Mouse (Mus musculus) T-cell, adult 2 months (primary cell): ENCODE results near the gene Pramef12.
"Not testable (repeated sequence)": the region's sequence is repeated elsewhere in the genome, so short reads cannot be mapped to it uniquely, and the experiment has no call there.

Experiments
- DNase-seq: peaks from one replicate; pipeline ENCODE4 v3.0.0; 2022; ENCODE audit warnings: low spot score

The Pramef12 gene

GRCm38 (mm10) chr4:144408290-144408689 lies at the start of gene Pramef12:
Gene Pramef12 (minus strand): TSS chr4:144408464.
- no peak for DNase-seq

GRCm38 (mm10) chr4:144453217-144453616 lies 45.0 kb upstream of the Pramef12 start, which contains the start of gene Gm9944:
Gene Gm9944 (minus strand): TSS chr4:144453317.
- no peak for DNase-seq

- DNase-seq: no peak
These were observed 40.3 kb upstream of the Pramef12 start for GRCm38 (mm10) chr4:144448546-144448945.

GRCm38 (mm10) chr4:144441582-144441981 lies 33.3 kb upstream of the Pramef12 start:
- no peak for DNase-seq

GRCm38 (mm10) chr4:144441095-144441494 lies 32.8 kb upstream of the Pramef12 start:
- no peak for DNase-seq

- DNase-seq: no peak
These were observed 30.4 kb upstream of the Pramef12 start, which contains the start of gene 1700012P22Rik for GRCm38 (mm10) chr4:144438672-144439071. Gene 1700012P22Rik (minus strand): TSS chr4:144438772.

GRCm38 (mm10) chr4:144433216-144433615 lies 25.0 kb upstream of the Pramef12 start:
- DNase-seq: no peak

GRCm38 (mm10) chr4:144430723-144431122 lies 22.5 kb upstream of the Pramef12 start:
- no peak for DNase-seq

- no peak for DNase-seq
These were observed 20.6 kb upstream of the Pramef12 start for GRCm38 (mm10) chr4:144428868-144429267.

- no peak for DNase-seq
These were observed 16.3 kb upstream of the Pramef12 start for GRCm38 (mm10) chr4:144424590-144424989.

GRCm38 (mm10) chr4:144420644-144421043 lies 12.4 kb upstream of the Pramef12 start:
- no peak for DNase-seq

- DNase-seq: no peak
These were observed 2.0 kb downstream of the Pramef12 start for GRCm38 (mm10) chr4:144406261-144406660.

- no peak for DNase-seq
These were observed 3.7 kb downstream of the Pramef12 start for GRCm38 (mm10) chr4:144404456-144405086.

- no peak for DNase-seq
These were observed 5.6 kb downstream of the Pramef12 start for GRCm38 (mm10) chr4:144402712-144403111.

- no peak for DNase-seq
These were observed 11.9 kb downstream of the Pramef12 start for GRCm38 (mm10) chr4:144396316-144396715.

GRCm38 (mm10) chr4:144377911-144378310 lies 30.4 kb downstream of the Pramef12 start, which contains the start of gene Pramef20:
Gene Pramef20 (minus strand): TSS chr4:144377933.
- no peak for DNase-seq

GRCm38 (mm10) chr4:144357642-144358041 lies 50.6 kb downstream of the Pramef12 start, which contains the start of gene Gm13119:
Gene Gm13119 (plus strand): TSS chr4:144357942.
- not testable (repeated sequence) for DNase-seq
